Mouse (Mus musculus): Measurements from ENCODE around the gene Mettl27. TPM values are rescaled to one million over a fixed set of nuclear protein-coding genes. Genes with fewer than 3 reads are reported as not detected.
"Not testable (repeated sequence)": the region's sequence is repeated elsewhere in the genome, so short reads cannot be mapped to it uniquely, and the experiment has no call there.

Gene Mettl27
- polyA plus RNA-seq, 1 experiment = 23.2 TPM

- no peak for TF ChIP-seq POLR2A (IDR thresholded peaks at IDR 0.05; ENCODE audit: borderline replicate concordance, extremely low read depth, low read depth, low read length)
- TF ChIP-seq CTCF (IDR thresholded peaks at IDR 0.05; ENCODE audit: insufficient read depth, low read length) = peak; percentile 76
- 45% methylated on average over 16 of the region's 16 CpGs for WGBS
- DNase-seq = peak; percentile 48
- Histone ChIP-seq H3K4me3 (replicated peaks; ENCODE audit: extremely low read depth, low read depth, low read length) (no peak overlapping the region), H3K4me1 (ENCODE audit: control insufficient read depth, insufficient read depth, low read length) (no peaks in the 10 kb centered on the region)
Measured at GRCm38 (mm10) chr5:134918071-134918832, 13.9 kb upstream of the Mettl27 start.

DNA sequence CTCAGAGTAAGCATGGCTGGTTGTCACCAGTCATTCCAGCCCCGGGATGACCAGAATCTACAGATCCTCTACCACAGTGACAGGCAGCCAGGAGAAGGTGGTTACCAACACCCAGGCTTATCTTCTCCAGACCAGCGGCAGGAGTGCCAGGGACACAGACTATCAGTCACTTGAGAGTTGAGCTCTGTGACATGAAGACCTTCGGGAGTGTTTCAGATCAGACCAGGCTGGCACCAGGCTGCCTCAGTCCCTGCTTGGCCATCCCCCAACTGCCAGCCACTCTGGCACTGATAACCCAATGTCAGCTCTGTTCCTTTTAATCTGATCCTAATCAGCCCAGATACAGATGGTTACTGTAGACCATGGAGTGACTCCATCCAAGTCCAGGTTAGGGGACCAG lies 13.1 kb upstream of the Mettl27 start:
- DNase-seq = no peak
- 80% methylated on average over 3 of the region's 3 CpGs for WGBS
- TF ChIP-seq CTCF (IDR thresholded peaks at IDR 0.05; ENCODE audit: insufficient read depth, low read length) = no peak
- TF ChIP-seq POLR2A (IDR thresholded peaks at IDR 0.05; ENCODE audit: borderline replicate concordance, extremely low read depth, low read depth, low read length) = no peak
- H3K4me1 ChIP-seq (ENCODE audit: control insufficient read depth, insufficient read depth, low read length) = no peaks in the 10 kb centered on the region
- no peak overlapping the region for H3K4me3 ChIP-seq (replicated peaks; ENCODE audit: extremely low read depth, low read depth, low read length)

- Histone ChIP-seq H3K4me1 (ENCODE audit: control insufficient read depth, insufficient read depth, low read length) (no peaks in the 10 kb centered on the region), H3K4me3 (replicated peaks; ENCODE audit: extremely low read depth, low read depth, low read length) (no peak overlapping the region)
- WGBS = 71% methylated on average over 6 of the region's 6 CpGs
- TF ChIP-seq CTCF (IDR thresholded peaks at IDR 0.05; ENCODE audit: insufficient read depth, low read length) = no peak
- TF ChIP-seq POLR2A (IDR thresholded peaks at IDR 0.05; ENCODE audit: borderline replicate concordance, extremely low read depth, low read depth, low read length) = no peak
- DNase-seq = no peak
Measured at GRCm38 (mm10) chr5:134920106-134920687, 12.0 kb upstream of the Mettl27 start.

- Histone ChIP-seq H3K4me1 (ENCODE audit: control insufficient read depth, insufficient read depth, low read length) (no peaks in the 10 kb centered on the region), H3K4me3 (replicated peaks; ENCODE audit: extremely low read depth, low read depth, low read length) (no peak overlapping the region)
- TF ChIP-seq POLR2A (IDR thresholded peaks at IDR 0.05; ENCODE audit: borderline replicate concordance, extremely low read depth, low read depth, low read length) (no peak), CTCF (IDR thresholded peaks at IDR 0.05; ENCODE audit: insufficient read depth, low read length) (no peak)
- 87% methylated on average over 8 of the region's 8 CpGs for WGBS
- no peak for DNase-seq
Measured at GRCm38 (mm10) chr5:134921106-134921505, 11.1 kb upstream of the Mettl27 start.

DNA sequence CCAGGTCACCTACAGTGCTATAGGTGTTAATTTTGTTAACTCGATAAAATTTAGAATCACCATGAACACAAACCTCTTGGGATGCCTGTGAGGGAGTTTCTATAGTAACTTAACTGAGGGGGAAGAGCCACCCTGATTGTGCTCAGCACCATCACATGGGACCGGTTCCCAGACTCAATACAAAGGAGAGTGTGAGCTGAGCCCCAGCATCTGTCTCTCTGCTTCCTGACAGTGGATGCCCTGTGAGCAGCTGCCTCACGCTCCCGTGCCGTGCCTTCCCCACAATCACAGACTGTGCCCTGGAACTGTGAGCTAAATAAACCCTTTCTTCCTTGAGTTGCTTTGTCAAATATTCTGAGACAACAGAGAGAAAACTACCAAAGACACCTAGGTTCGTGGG lies 9.0 kb upstream of the Mettl27 start:
- 47% methylated on average over 6 of the region's 6 CpGs for WGBS
- no peak for DNase-seq
- TF ChIP-seq CTCF (IDR thresholded peaks at IDR 0.05; ENCODE audit: insufficient read depth, low read length) (no peak), POLR2A (IDR thresholded peaks at IDR 0.05; ENCODE audit: borderline replicate concordance, extremely low read depth, low read depth, low read length) (no peak)
- H3K4me1 ChIP-seq (ENCODE audit: control insufficient read depth, insufficient read depth, low read length) = no peaks in the 10 kb centered on the region
- no peak overlapping the region for H3K4me3 ChIP-seq (replicated peaks; ENCODE audit: extremely low read depth, low read depth, low read length)

DNA sequence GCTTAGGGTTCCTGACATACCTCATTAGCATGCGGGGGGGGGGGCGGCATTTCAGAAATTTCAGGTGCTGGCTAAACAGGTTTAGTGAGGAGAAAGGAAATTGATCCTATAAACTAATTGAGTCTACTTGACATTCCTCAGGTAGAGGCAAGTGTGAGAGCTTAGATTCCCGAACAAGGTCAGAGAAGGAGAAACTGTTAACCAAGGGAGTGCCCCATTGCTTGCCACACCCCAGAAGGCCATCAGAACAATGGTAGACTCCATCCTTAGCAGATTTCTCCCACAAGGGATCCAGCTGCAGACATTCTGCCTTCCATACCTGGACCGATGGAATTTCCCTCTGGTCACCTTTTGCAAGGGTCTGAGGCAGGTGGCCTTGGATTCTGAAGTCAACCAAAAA lies 5.4 kb upstream of the Mettl27 start:
- Histone ChIP-seq H3K4me1 (ENCODE audit: control insufficient read depth, insufficient read depth, low read length) (no peaks in the 10 kb centered on the region), H3K4me3 (replicated peaks; ENCODE audit: extremely low read depth, low read depth, low read length) (no peak overlapping the region)
- 68% methylated on average over 4 of the region's 4 CpGs for WGBS
- no peak for DNase-seq
- TF ChIP-seq CTCF (IDR thresholded peaks at IDR 0.05; ENCODE audit: insufficient read depth, low read length) = no peak
- TF ChIP-seq POLR2A (IDR thresholded peaks at IDR 0.05; ENCODE audit: borderline replicate concordance, extremely low read depth, low read depth, low read length) = no peak

DNA sequence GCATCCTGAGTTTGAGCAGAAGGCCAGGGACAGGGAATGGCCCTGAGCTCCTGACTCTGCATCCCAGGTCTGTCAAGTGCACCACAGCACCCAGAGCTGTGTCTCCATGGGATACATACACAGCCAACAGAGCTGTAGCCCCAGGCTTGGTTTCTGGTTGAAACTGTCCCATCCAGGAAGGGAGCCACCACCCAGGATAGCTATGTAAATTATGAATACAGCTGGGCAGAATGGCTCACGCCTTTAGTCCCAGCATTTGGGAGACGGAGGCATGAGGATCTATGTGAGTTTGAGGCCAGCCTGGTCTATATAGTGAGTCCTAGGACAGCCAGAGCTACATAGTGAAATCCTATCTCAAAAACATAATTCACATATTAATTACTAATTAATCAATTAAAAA lies 2.2 kb upstream of the Mettl27 start:
- Histone ChIP-seq H3K4me1 (ENCODE audit: control insufficient read depth, insufficient read depth, low read length) (no peaks in the 10 kb centered on the region), H3K4me3 (replicated peaks; ENCODE audit: extremely low read depth, low read depth, low read length) (no peak overlapping the region)
- no peak for DNase-seq
- 85% methylated on average over 2 of the region's 2 CpGs for WGBS
- TF ChIP-seq CTCF (IDR thresholded peaks at IDR 0.05; ENCODE audit: insufficient read depth, low read length) = no peak
- no peak for TF ChIP-seq POLR2A (IDR thresholded peaks at IDR 0.05; ENCODE audit: borderline replicate concordance, extremely low read depth, low read depth, low read length)

DNA sequence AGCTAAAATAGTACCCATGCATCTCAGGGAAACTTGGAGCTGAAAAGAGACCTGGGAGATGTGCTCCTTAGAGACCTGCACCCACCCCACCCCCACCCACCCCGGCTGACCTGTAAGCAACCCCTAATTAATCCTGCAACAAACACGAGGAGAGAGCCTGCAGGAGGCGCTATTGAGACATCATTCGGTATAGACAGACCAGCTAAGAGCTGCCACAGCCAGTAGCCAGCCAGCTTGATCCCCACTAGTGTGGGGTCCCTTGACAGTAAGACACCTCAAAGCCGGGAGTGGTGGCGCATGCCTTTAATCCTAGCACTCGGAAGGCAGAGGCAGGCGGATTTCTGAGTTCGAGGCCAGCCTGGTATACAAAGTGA lies 722 bp downstream of the Mettl27 start:
- H3K4me1 ChIP-seq (ENCODE audit: control insufficient read depth, insufficient read depth, low read length) = no peaks in the 10 kb centered on the region
- peak; percentile 49 for DNase-seq
- H3K4me3 ChIP-seq (replicated peaks; ENCODE audit: extremely low read depth, low read depth, low read length) = peak overlapping the region; percentile 92
- TF ChIP-seq POLR2A (IDR thresholded peaks at IDR 0.05; ENCODE audit: borderline replicate concordance, extremely low read depth, low read depth, low read length) (no peak), CTCF (IDR thresholded peaks at IDR 0.05; ENCODE audit: insufficient read depth, low read length) (peak; percentile 46)
- 40% methylated on average over 9 of the region's 9 CpGs for WGBS

DNA sequence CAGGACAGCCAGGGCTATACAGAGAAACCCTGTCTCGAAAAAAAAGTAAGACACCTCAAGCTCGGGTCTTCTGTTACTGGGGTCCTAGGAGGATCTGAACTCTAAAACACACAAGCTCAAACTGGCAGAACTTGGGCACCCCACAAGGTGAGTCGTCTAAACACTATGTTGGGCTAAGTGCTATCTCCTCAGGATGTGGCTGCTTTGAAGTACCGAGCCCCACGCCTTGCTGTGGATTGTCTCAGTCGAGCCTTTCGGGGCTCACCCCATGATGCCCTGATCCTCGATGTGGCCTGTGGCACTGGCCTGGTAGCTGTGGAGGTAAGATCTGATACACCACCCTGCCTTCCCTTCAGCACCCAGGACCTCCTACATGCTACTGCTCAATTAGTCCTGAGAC lies 1.1 kb downstream of the Mettl27 start:
- Histone ChIP-seq H3K4me3 (replicated peaks; ENCODE audit: extremely low read depth, low read depth, low read length) (no peak overlapping the region), H3K4me1 (ENCODE audit: control insufficient read depth, insufficient read depth, low read length) (no peaks in the 10 kb centered on the region)
- 88% methylated on average over 8 of the region's 8 CpGs for WGBS
- TF ChIP-seq CTCF (IDR thresholded peaks at IDR 0.05; ENCODE audit: insufficient read depth, low read length) (no peak), POLR2A (IDR thresholded peaks at IDR 0.05; ENCODE audit: borderline replicate concordance, extremely low read depth, low read depth, low read length) (no peak)
- DNase-seq = no peak

GRCm38 (mm10) chr5:134933686-134934085 lies 1.5 kb downstream of the Mettl27 start:
- 92% methylated on average over 5 of the region's 5 CpGs for WGBS
- DNase-seq; H3K4me1 ChIP-seq (ENCODE audit: control insufficient read depth, insufficient read depth, low read length); H3K4me3 ChIP-seq (replicated peaks; ENCODE audit: extremely low read depth, low read depth, low read length): not testable (repeated sequence)
